Mouse (Mus musculus): ENCODE data around the gene Clec9a.

- TF ChIP-seq CTCF (IDR thresholded peaks at IDR 0.05; ENCODE audit: insufficient read depth, low read length) (no peak), POLR2A (IDR thresholded peaks at IDR 0.05; ENCODE audit: borderline replicate concordance, extremely low read depth, low read depth, low read length) (no peak)
Measured at GRCm38 (mm10) chr6:129438033-129438432, 29.4 kb downstream of the Clec9a start.

Data from lung, adult 2 months (tissue).